Mouse (Mus musculus) hindbrain, postnatal 0 days (tissue): Measurements from ENCODE around the gene Cdh4. TPM values are rescaled to one million over a fixed set of nuclear protein-coding genes. Genes with fewer than 3 reads are reported as not detected.
A peak's percentile ranks its signal among the peaks of the same experiment; 100 is the strongest.

Experiments
- ATAC-seq: fragments of 200-750 bp; cut with Nextera tagmentation; 2 replicates; pipeline ENCODE4 v1.8.0; 2017; ENCODE audit warnings: mild to moderate bottlenecking, moderate TSS enrichment, moderate library complexity
- DNase-seq: peaks from one replicate; pipeline ENCODE4 v3.0.0-alpha.2; 2015; ENCODE audit warnings: low spot score
- H3K27ac ChIP-seq: fragments of 300-500 bp; sonication (generic); 2 replicates; pipeline ENCODE4 v1.5.1; 2014; ENCODE audit warnings: mild to moderate bottlenecking
- H3K27me3 ChIP-seq: fragments of 300-500 bp; sonication (generic); 2 replicates; pipeline ENCODE4 v1.6.1; 2014; ENCODE audit warnings: low read length, mixed read lengths; ENCODE audit not compliant: insufficient read depth
- H3K36me3 ChIP-seq: fragments of 300-500 bp; sonication (generic); 2 replicates; pipeline ENCODE4 v1.6.1; 2014; ENCODE audit warnings: low read length, mixed read lengths; ENCODE audit not compliant: insufficient read depth
- H3K4me1 ChIP-seq: fragments of 300-500 bp; sonication (generic); 2 replicates; pipeline ENCODE4 v1.6.1; 2014; ENCODE audit warnings: antibody characterized with exemption, low read length, mixed read lengths; ENCODE audit not compliant: insufficient read depth
- H3K4me2 ChIP-seq: fragments of 300-500 bp; sonication (generic); 2 replicates; pipeline ENCODE4 v1.6.1; 2014; ENCODE audit warnings: low read depth, mild to moderate bottlenecking, low read length, moderate library complexity, mixed read lengths
- H3K4me3 ChIP-seq: fragments of 300-500 bp; sonication (generic); 2 replicates; pipeline ENCODE4 v1.5.1; 2014; ENCODE audit warnings: low read length
- H3K9ac ChIP-seq: fragments of 300-500 bp; sonication (generic); replicated peaks from 2 replicates; pipeline ENCODE4 v1.6.1; 2014; ENCODE audit warnings: mild to moderate bottlenecking, low read length, moderate library complexity, mixed read lengths
- H3K9me3 ChIP-seq: fragments of 300-500 bp; sonication (generic); 2 replicates; pipeline ENCODE4 v1.6.1; 2016; ENCODE audit warnings: low read length, mixed read lengths
- CTCF ChIP-seq: IDR thresholded peaks from 2 replicates; pipeline ENCODE4 v1.5.1; 2016; ENCODE audit warnings: antibody characterized with exemption, control low read depth, low read depth
- WGBS: fragments of 180-500 bp; shearing (Covaris S2); extraction: QIAGEN DNeasy Blood & Tissue Kit; methylation state at CpG from one replicate; pipeline ENCODE4 v1.1.7; 2014; 5-methylcytosine and 5-hydroxymethylcytosine counted together
- polyA plus RNA-seq: library from polyadenylated mRNA; unstranded; fragments of >200 nt; fragmentation: Nextera tagmentation; extraction: Ambion mirVana; gene quantifications from 2 replicates; pipeline ENCODE4 v1.2.1, GENCODE M21; 2015
- total RNA-seq: library from RNA; depleted of rRNA; stranded (reverse); fragments of >200 nt; gene quantifications from 2 replicates; pipeline ENCODE4 v1.2.3, GENCODE M21; 2014

Cdh4 gene
- total and polyA plus RNA-seq, 2 experiments from 2014 or later = 42.1 to 66.8 TPM

DNA sequence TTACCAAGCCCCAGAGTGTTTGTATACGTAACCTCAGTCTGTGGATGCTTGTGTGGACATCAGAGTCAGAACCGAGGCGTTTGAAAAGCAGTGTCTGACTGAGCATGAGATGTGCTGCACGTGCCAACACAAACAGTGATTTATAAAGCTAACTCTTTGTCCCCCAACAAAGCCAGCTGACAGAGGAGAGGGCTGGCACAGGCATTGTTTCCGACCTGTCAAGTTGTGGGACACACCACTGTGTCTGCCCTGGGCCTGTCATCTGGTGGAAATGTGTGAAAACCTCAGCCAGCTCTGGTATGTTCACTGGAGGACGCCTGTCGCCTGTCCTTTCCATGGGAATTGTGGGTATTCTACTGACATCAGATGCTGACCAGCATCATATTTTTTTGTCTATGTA is 248.3 kb downstream of the Cdh4 start:
- Histone ChIP-seq H3K9ac (no peak overlapping the region), H3K4me3 (no peak overlapping the region), H3K27me3 (no peaks in the 10 kb centered on the region), H3K4me2 (no peak overlapping the region), H3K27ac (no peak overlapping the region), H3K4me1 (peaks cover 12% of the 10 kb centered on the region; the same call in 1 of the 2 replicates), H3K9me3 (no peaks in the 10 kb centered on the region), H3K36me3 (no peaks in the 10 kb centered on the region)
- no peak for DNase-seq
- no peak for TF ChIP-seq CTCF
- peak; percentile 14; the same call in 1 of the 2 replicates for ATAC-seq
- WGBS = 28% methylated on average over 7 of the region's 7 CpGs

DNA sequence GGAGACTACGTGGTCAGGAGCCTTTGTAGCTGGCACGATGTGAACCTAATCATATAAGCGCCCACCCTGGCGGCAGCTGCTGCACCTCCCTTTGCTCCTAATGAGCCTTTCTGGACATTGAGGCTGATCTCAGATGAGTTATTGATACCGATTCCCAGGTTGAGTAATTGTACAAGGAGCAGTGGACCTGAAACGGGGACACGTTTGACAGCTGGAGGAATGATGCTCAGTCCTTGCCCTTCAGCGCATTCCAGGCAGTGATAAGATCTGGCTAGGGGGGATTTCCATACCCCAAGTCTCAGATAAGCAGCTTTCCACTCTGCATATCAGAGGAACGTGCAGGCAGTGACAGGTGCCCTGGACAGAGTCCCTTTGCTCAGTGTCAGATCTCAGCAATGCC is 252.7 kb downstream of the Cdh4 start:
- ATAC-seq (no peak), DNase-seq (no peak)
- no peaks in the 10 kb centered on the region for H3K36me3 ChIP-seq
- H3K4me2 ChIP-seq = no peak overlapping the region
- H3K9me3 ChIP-seq = no peaks in the 10 kb centered on the region
- H3K27me3 ChIP-seq = no peaks in the 10 kb centered on the region
- H3K9ac ChIP-seq = no peak overlapping the region
- H3K27ac ChIP-seq = no peak overlapping the region
- TF ChIP-seq CTCF = no peak
- no peak overlapping the region for H3K4me3 ChIP-seq
- WGBS = 50% methylated on average over 9 of the region's 9 CpGs
- peaks cover 22% of the 10 kb centered on the region for H3K4me1 ChIP-seq

DNA sequence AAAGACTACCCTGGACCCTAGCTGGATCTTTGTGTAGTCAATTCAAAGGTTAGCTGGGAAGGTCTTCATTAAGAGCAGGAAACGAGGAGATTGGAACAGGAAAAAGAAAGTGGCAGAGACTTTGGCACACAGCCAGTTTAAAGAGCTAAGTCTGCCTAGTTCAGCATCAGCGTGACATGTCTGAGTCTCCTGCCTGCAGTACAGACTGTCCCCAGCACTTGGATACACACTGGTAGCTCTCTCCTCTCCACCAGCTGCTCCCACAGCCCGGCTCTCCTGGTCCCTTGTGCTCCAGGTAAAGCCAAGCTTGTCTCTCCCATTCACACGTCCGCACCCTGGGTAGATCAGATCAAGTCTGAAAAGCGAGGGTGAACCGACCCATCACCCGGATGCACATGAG is 255.4 kb downstream of the Cdh4 start:
- no peaks in the 10 kb centered on the region for H3K9me3 ChIP-seq
- 59% methylated on average over 8 of the region's 8 CpGs for WGBS
- ATAC-seq = peak; percentile 48; the same call in 1 of the 2 replicates
- H3K9ac ChIP-seq = no peak overlapping the region
- H3K4me1 ChIP-seq = peaks cover 18% of the 10 kb centered on the region
- no peaks in the 10 kb centered on the region for H3K27me3 ChIP-seq
- no peak overlapping the region for H3K4me2 ChIP-seq
- H3K4me3 ChIP-seq = no peak overlapping the region
- H3K36me3 ChIP-seq = no peaks in the 10 kb centered on the region
- peak; percentile 41 for DNase-seq
- TF ChIP-seq CTCF = no peak
- H3K27ac ChIP-seq = no peak overlapping the region

DNA sequence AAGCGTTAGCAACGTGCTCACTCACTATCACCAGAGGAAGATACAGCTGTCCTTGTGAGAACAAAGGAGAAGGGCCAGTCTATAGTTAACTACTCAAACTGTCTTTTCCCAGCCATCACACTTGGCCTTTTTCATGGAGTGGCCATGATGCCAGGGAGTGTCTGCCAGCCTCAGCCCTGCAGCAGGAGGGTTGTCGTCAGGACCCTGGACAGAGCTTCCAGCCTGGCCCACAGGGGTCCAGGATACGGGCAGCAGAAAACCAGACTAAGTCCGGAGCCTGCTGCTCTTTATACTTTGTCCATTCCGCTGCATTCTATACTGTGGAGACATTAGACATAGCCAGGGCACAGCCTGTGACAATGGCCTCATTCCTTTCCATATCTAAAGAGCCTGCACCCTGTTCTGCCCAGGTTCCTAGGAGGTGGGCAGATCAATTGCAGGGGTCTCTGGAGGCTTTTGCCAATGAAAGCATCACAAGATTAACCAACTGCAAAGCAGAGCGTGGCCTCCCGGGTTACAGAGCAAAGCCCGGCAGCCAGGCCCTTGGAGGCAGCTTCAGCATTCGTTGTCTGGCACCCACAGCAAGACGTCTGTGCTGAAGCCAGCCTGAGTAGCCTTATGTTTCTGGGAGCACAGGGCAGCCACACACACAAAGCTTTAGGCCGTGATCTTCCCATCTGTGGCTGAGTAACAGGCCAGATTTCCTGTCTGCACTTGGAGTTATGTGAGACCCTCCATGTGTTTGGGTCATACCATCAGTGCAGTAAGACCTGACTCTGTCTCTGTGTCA is 256.2 kb downstream of the Cdh4 start:
- no peak overlapping the region for H3K4me3 ChIP-seq
- WGBS = 33% methylated on average over 12 of the region's 12 CpGs
- ATAC-seq = peak; percentile 45; the same call in 1 of the 2 replicates
- H3K4me1 ChIP-seq = peaks cover 18% of the 10 kb centered on the region
- H3K4me2 ChIP-seq = no peak overlapping the region
- H3K27me3 ChIP-seq = no peaks in the 10 kb centered on the region
- H3K27ac ChIP-seq = peak overlapping the region; percentile 29; the same call in 1 of the 2 replicates
- peak; percentile 59 for DNase-seq
- H3K36me3 ChIP-seq = no peaks in the 10 kb centered on the region
- TF ChIP-seq CTCF = no peak
- H3K9me3 ChIP-seq = no peaks in the 10 kb centered on the region
- H3K9ac ChIP-seq = no peak overlapping the region

DNA sequence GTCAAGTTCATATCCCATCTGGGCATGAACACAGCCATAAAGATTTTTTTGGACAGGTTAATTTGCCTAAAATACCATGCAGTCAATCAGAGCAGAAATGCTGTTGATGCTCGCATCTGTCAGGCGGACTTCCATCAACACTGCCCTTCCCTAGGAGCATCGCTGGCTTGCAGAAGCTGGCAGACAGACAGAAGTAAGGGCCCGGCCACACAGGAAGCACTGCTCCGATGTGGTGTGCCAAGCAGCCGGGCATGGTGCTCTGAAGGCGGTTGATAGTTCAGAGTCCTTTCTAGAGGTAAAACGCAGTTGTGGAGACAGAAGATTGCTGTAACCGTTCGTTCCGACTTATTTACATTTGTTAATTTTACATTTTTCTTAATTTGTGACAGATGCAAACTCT is 262.8 kb downstream of the Cdh4 start:
- no peak overlapping the region for H3K9ac ChIP-seq
- H3K4me1 ChIP-seq = no peaks in the 10 kb centered on the region
- no peaks in the 10 kb centered on the region for H3K36me3 ChIP-seq
- 61% methylated on average over 11 of the region's 11 CpGs for WGBS
- DNase-seq = no peak
- no peaks in the 10 kb centered on the region for H3K27me3 ChIP-seq
- no peak for TF ChIP-seq CTCF
- H3K4me2 ChIP-seq = no peak overlapping the region
- H3K4me3 ChIP-seq = no peak overlapping the region
- no peak for ATAC-seq
- H3K27ac ChIP-seq = no peak overlapping the region
- H3K9me3 ChIP-seq = no peaks in the 10 kb centered on the region

DNA sequence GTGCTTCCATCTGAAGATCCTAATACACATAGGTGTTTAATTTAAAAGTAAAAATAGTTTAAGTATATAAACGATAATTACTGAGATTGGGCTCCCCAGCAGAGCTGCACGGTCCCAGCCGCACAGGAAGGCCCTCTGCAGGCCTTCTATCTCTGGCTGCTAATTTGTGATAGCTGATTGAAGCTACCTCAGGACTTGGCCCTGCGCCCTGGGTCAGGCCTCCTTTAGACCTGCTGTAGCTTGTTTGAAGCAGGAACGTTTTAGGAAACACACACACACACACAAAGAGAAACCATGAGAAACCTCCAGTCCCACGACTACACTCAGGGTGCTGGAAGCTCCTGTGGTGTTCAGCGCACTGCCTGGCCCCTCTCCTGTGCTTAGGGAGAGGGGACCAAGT is 263.2 kb downstream of the Cdh4 start:
- Histone ChIP-seq H3K36me3 (no peaks in the 10 kb centered on the region), H3K4me2 (no peak overlapping the region), H3K9me3 (no peaks in the 10 kb centered on the region), H3K27ac (no peak overlapping the region), H3K27me3 (no peaks in the 10 kb centered on the region), H3K4me3 (no peak overlapping the region), H3K4me1 (peaks cover 3% of the 10 kb centered on the region), H3K9ac (no peak overlapping the region)
- WGBS = 70% methylated on average over 7 of the region's 7 CpGs
- TF ChIP-seq CTCF = no peak
- DNase-seq (no peak), ATAC-seq (no peak)

DNA sequence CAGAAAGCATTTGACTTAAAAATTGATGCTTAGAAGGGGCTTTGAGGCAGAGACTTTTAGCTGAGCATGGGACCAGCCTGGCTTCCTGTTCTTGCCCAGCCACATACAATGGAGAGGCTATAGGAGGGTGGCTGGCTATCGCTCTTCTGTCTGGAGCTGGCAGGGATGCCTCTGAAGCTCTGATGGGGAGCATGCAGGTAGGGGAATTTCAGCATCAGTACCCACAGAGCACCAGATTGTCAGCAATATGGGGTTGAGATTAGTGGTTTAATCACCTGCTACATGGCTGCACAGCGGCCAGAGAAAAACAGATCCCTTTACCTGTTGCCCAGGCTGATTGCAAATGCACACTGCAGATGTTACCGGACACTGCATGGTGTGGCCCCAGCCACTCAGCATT is 264.4 kb downstream of the Cdh4 start:
- ATAC-seq = no peak
- H3K4me2 ChIP-seq = no peak overlapping the region
- 67% methylated on average over 3 of the region's 3 CpGs for WGBS
- no peak for DNase-seq
- no peak overlapping the region for H3K4me3 ChIP-seq
- no peak overlapping the region for H3K9ac ChIP-seq
- H3K9me3 ChIP-seq = no peaks in the 10 kb centered on the region
- TF ChIP-seq CTCF = no peak
- H3K4me1 ChIP-seq = peaks cover 6% of the 10 kb centered on the region
- H3K36me3 ChIP-seq = no peaks in the 10 kb centered on the region
- no peaks in the 10 kb centered on the region for H3K27me3 ChIP-seq
- no peak overlapping the region for H3K27ac ChIP-seq
